Mouse (Mus musculus) intestine, embryonic 15.5 days (tissue): ENCODE measurements around the gene Stab2. TPM values are rescaled to one million over a fixed set of nuclear protein-coding genes. Genes with fewer than 3 reads are reported as not detected.

Source experiments
- ATAC-seq: fragments of 200-750 bp; cut with Nextera tagmentation; 2 replicates; pipeline ENCODE4 v1.8.0; 2017; ENCODE audit warnings: moderate TSS enrichment, moderate library complexity
- H3K27ac ChIP-seq: fragments of 300-500 bp; sonication (generic); 2 replicates; pipeline ENCODE4 v1.5.1; 2015; ENCODE audit warnings: mild to moderate bottlenecking, inconsistent platforms
- H3K27me3 ChIP-seq: fragments of 300-500 bp; sonication (generic); replicated peaks from 2 replicates; pipeline ENCODE4 v1.6.1; 2015; ENCODE audit warnings: inconsistent platforms
- H3K36me3 ChIP-seq: fragments of 300-500 bp; sonication (generic); 2 replicates; pipeline ENCODE4 v1.6.1; 2015; ENCODE audit warnings: inconsistent platforms
- H3K4me1 ChIP-seq: fragments of 300-500 bp; sonication (generic); replicated peaks from 2 replicates; pipeline ENCODE4 v1.6.1; 2015; ENCODE audit warnings: inconsistent platforms
- H3K4me2 ChIP-seq: fragments of 300-500 bp; sonication (generic); replicated peaks from 2 replicates; pipeline ENCODE4 v1.6.1; 2015; ENCODE audit warnings: mild to moderate bottlenecking, inconsistent platforms
- H3K4me3 ChIP-seq: fragments of 300-500 bp; sonication (generic); replicated peaks from 2 replicates; pipeline ENCODE4 v1.5.1; 2015; ENCODE audit warnings: inconsistent platforms
- H3K9ac ChIP-seq: fragments of 300-500 bp; sonication (generic); 2 replicates; pipeline ENCODE4 v1.6.1; 2015; ENCODE audit warnings: inconsistent platforms
- H3K9me3 ChIP-seq: fragments of 300-500 bp; sonication (generic); 2 replicates; pipeline ENCODE4 v1.6.1; 2016; ENCODE audit warnings: inconsistent platforms
- WGBS: fragments of 180-500 bp; shearing (Covaris S2); methylation state at CpG from one replicate; pipeline ENCODE4 v1.1.7; 2015; 5-methylcytosine and 5-hydroxymethylcytosine counted together
- polyA plus RNA-seq: library from polyadenylated mRNA; unstranded; fragments of >200 nt; fragmentation: Nextera tagmentation; extraction: Ambion mirVana; gene quantifications from 2 replicates; pipeline ENCODE4 v1.2.1, GENCODE M21; 2015

Stab2 gene
- polyA plus RNA-seq, 1 experiment from 2014 or later, result 1.1 TPM

DNA sequence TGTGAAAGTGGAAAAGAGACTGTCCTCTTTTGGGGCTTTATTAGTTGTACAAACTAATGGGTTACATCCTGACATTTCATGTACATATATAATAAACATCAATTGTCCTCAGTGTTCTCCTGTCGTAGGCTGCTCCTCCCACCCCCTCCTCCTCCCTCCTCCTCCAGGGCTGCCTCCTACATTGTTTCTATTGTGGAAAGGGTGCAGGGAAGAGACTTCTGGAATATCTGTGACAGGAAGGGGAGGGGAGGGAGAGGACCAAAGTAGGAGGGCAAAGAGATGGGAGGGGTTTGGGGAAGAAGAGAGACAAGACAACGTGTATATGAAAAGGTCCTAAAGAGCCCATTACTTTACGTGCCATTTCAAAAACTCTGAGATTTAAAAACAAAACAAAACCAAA lies 73.9 kb downstream of the Stab2 start:
- Histone ChIP-seq H3K4me3 (no peak overlapping the region), H3K27ac (no peak overlapping the region), H3K9me3 (no peaks in the 10 kb centered on the region), H3K9ac (no peak overlapping the region), H3K36me3 (no peaks in the 10 kb centered on the region), H3K4me1 (no peaks in the 10 kb centered on the region), H3K27me3 (no peaks in the 10 kb centered on the region), H3K4me2 (no peak overlapping the region)
- WGBS, result 35% methylated on average over 3 of the region's 3 CpGs
- 0 out of 2 replicates have a peak, but pooled peaks have one; percentile 23 for ATAC-seq

DNA sequence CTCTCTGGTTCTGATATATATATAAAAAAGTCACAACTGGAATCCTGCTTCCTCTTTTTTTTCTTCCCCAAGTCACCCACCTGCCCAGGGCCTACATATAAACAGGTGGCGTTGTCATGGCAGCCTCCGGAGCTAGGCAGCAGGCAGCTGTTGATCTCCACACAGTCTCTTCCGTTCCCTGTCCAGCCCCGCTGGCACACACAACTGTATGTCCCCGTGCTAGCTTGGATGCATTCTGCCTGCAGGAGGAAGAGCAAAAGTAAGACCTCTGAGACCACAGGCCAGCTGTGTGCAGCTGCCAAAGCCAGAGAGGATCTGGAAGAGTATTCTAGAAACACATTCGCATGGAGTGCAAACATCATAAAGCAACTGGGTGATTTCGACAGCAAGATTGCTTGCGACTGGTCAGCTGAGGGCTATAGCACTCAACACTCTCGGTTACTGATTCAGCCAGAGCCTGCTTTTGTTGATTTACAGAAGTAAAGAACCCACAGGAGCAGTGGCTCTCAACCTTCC lies 74.6 kb downstream of the Stab2 start:
- Histone ChIP-seq H3K27ac (no peak overlapping the region), H3K36me3 (no peaks in the 10 kb centered on the region), H3K9me3 (no peaks in the 10 kb centered on the region), H3K27me3 (no peaks in the 10 kb centered on the region), H3K4me1 (no peaks in the 10 kb centered on the region), H3K9ac (no peak overlapping the region), H3K4me2 (no peak overlapping the region), H3K4me3 (no peak overlapping the region)
- peak; percentile 68 for ATAC-seq
- WGBS, result 28% methylated on average over 9 of the region's 9 CpGs

DNA sequence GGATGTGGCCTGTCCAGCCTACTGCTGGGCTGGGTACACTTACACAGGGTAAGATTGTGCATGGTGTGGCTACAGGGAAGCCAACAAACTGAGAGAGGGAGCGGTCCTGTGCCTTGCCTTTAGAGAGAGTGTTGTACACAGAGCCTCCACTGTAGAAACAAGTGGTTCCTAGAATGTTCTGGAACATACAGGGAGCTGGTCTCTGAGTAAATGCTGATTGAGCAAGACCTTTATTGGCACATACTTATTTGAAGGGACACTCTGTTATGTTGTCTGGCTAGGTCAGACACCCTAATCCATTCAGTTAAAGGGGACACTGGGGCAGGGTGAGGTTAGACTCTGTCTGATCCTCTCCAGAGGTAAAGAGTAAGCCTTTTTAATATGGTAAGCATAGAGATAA lies 84.2 kb downstream of the Stab2 start:
- no peak for ATAC-seq
- no peak overlapping the region for H3K9ac ChIP-seq
- no peaks in the 10 kb centered on the region for H3K27me3 ChIP-seq
- no peak overlapping the region for H3K4me3 ChIP-seq
- no peak overlapping the region for H3K27ac ChIP-seq
- 91% methylated on average over 1 of the region's 1 CpGs for WGBS
- no peaks in the 10 kb centered on the region for H3K4me1 ChIP-seq
- H3K36me3 ChIP-seq, result no peaks in the 10 kb centered on the region
- no peaks in the 10 kb centered on the region for H3K9me3 ChIP-seq
- H3K4me2 ChIP-seq, result no peak overlapping the region

DNA sequence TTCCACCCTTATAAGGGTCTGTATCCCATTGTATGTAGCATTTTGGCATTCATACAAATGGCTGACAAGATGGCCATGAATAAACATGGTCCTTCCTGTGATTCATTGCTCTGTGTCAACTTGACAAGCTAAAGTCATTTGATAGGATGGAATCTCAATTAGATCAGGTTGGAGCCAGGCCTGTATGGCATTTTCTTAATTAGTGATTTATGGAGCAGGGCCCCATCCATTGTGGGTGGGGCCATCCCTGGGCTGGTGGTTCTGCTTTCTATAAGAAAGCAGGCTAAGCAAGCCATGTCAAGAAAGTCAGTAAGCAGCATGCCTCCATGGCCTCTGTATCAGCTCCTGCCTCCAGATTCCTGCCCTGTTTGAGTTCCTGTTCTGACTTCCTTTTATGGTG lies 92.2 kb downstream of the Stab2 start:
- Histone ChIP-seq H3K4me3 (no peak overlapping the region), H3K27me3 (no peaks in the 10 kb centered on the region), H3K9me3 (no peaks in the 10 kb centered on the region), H3K27ac (no peak overlapping the region), H3K4me2 (no peak overlapping the region), H3K9ac (no peak overlapping the region), H3K36me3 (no peaks in the 10 kb centered on the region), H3K4me1 (no peaks in the 10 kb centered on the region)
- no peak for ATAC-seq

DNA sequence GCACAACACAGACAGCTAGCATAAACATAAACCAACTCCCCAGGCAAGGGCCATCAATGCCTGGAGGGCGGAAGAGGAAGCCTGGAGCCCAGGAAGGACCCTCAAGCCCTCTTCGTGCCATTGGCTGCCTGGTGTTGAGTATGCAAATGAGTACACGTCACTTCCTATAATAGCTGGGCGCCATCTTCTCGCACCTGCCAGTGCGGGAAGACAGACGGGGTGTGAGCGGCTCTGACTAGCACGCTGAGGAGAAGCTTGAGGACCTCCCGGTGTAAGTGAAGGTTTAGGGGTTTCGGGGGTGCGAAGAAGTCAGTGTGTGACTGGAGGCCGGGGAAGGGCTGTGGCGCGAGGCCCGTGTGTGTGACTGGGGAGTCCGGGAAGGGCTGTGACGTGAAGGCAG lies 99.3 kb downstream of the Stab2 start:
- 94% methylated on average over 18 of the region's 18 CpGs for WGBS
- H3K4me1 ChIP-seq, result no peaks in the 10 kb centered on the region
- no peaks in the 10 kb centered on the region for H3K36me3 ChIP-seq

DNA sequence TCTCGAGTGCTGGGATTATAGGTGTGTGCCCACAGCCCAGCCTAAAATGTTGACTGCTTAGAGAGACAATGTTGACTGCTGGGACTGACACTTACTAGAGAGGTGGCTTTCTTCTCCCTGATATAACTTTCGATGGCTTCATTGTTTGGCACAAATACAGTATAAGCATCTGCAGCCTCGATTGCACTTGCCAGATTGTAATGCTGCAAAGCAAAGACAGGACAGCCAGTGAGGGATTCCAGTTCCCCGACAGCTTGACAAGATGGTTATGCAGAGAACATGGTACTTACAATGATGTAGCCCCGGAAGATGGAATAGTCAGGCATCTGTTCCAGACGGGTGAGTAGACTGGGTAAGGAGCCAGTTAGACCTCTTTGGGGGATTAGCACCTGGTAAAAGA lies 100.8 kb downstream of the Stab2 start:
- WGBS, result 81% methylated on average over 6 of the region's 6 CpGs
- no peak overlapping the region for H3K4me3 ChIP-seq
- no peak for ATAC-seq

More for the DNA sequence above, 99.3 kb downstream of the Stab2 start:
- ATAC-seq, result no peak
- Histone ChIP-seq H3K4me2 (no peak overlapping the region), H3K27ac (no peak overlapping the region), H3K9ac (no peak overlapping the region), H3K4me3 (no peak overlapping the region), H3K9me3 (no peaks in the 10 kb centered on the region), H3K27me3 (no peaks in the 10 kb centered on the region)

DNA sequence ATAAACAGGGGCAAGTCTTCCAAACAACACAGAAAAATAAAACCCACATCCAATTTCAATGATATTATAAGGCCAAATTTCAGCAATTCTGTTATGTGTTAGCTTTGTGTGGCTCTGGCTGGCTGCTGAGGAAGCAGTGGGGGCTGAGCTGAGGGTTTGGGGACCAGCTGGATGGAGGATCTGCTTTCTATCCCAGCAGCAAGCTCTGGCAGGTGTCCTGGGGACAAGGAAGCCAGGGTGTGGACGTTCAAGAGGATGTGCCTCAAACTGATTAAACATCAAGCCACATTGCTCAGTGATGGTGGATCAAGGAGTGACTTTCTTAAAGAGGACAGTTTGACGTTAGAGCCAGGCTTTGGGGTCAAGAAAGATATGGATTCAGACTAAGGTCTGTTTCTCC lies 112.3 kb downstream of the Stab2 start:
- Histone ChIP-seq H3K4me2 (no peak overlapping the region), H3K4me3 (no peak overlapping the region), H3K4me1 (no peaks in the 10 kb centered on the region), H3K27me3 (no peaks in the 10 kb centered on the region), H3K27ac (no peak overlapping the region), H3K9ac (no peak overlapping the region), H3K36me3 (no peaks in the 10 kb centered on the region), H3K9me3 (no peaks in the 10 kb centered on the region)
- ATAC-seq, result no peak
- WGBS, result 44% methylated on average over 2 of the region's 2 CpGs

More for the DNA sequence above, 100.8 kb downstream of the Stab2 start:
- Histone ChIP-seq H3K27me3 (no peaks in the 10 kb centered on the region), H3K4me1 (no peaks in the 10 kb centered on the region), H3K9ac (no peak overlapping the region), H3K9me3 (no peaks in the 10 kb centered on the region), H3K27ac (no peak overlapping the region), H3K36me3 (no peaks in the 10 kb centered on the region), H3K4me2 (no peak overlapping the region)

DNA sequence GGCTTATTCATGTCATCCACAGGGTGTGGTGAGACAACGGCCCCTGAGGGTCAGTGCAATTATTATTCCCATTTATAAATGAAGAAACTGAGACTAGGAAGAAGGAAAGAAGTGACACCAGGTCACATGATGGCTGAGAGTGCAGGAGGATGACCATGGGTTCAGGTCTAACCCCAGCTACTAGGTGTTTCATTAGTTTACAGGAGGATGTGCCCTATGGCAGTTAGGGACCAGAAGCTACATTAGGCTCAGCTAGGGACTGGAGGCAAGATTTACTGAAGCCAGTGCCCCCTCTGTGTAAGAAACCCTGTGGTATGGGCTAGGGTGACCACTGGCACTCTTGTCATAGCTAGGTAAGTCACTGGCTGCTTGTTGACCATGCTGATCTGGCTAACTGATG lies 116.8 kb downstream of the Stab2 start:
- Histone ChIP-seq H3K27me3 (no peaks in the 10 kb centered on the region), H3K36me3 (no peaks in the 10 kb centered on the region), H3K27ac (no peak overlapping the region), H3K9ac (no peak overlapping the region), H3K4me1 (no peaks in the 10 kb centered on the region), H3K9me3 (no peaks in the 10 kb centered on the region), H3K4me2 (no peak overlapping the region), H3K4me3 (no peak overlapping the region)
- WGBS, result 91% methylated on average over 1 of the region's 1 CpGs
- ATAC-seq, result no peak

DNA sequence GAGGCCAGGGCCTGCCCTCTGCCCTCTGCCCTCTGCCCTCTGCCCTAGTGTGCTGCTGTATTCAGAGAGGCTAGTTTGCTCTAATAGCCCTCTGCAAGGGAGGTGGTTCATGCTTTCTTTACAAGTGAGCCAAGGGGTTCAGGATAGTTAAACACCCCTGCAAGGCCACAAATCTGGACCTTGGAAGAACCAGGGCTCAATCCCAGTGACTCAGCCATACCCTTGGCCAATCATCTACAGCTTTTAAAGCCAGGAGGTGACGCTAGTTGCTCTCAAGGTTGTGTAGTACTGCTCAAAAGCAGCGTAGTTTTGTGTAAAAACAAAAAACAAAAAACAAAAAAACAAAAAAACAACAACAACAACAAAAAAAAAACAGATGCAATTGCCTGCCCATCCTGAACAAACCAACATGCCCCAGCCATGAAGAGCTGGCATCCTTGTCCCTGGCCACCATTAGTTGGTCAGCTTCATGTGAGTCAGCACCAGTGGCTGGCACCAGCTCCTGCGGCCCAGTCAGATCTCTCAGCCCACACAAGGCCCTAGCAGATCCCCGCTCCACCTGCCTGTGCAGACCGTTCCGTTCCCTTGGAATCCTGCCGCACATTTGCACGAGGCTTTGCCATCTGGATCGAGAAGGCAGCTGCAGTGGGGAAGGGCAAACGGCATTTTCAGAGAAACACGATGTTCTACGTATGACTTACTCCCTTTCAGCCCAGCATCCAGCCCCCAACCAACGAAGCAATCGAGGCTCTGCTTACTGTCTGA lies 117.5 kb downstream of the Stab2 start:
- H3K27me3 ChIP-seq, result no peaks in the 10 kb centered on the region
- no peaks in the 10 kb centered on the region for H3K4me1 ChIP-seq
- no peaks in the 10 kb centered on the region for H3K9me3 ChIP-seq
- ATAC-seq, result no peak
- no peaks in the 10 kb centered on the region for H3K36me3 ChIP-seq
- H3K4me3 ChIP-seq, result no peak overlapping the region
- no peak overlapping the region for H3K9ac ChIP-seq
- H3K27ac ChIP-seq, result no peak overlapping the region
- no peak overlapping the region for H3K4me2 ChIP-seq
- 88% methylated on average over 14 of the region's 14 CpGs for WGBS

DNA sequence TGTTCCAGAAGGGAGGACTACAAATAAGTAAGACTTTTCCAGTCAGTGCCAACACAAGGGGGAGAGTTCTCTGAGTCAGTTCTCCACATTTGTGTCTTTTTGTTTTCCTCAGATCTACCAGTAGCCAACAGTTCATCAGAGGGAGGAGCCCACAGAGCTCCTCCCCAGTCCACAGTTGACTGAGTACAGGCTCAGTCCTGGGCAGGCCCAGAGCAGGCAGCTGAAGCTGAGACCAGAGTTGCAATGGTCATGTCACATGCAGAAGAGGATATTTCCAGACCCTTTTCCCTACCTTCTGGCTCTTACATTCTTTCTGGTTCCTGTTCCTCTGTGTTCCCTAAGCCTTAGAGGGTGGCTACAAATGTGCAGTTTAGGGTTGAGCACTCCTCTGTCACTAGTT lies 118.4 kb downstream of the Stab2 start:
- Histone ChIP-seq H3K4me1 (no peaks in the 10 kb centered on the region), H3K9ac (no peak overlapping the region), H3K36me3 (no peaks in the 10 kb centered on the region), H3K4me3 (no peak overlapping the region), H3K27me3 (no peaks in the 10 kb centered on the region), H3K9me3 (no peaks in the 10 kb centered on the region), H3K4me2 (no peak overlapping the region), H3K27ac (no peak overlapping the region)
- ATAC-seq, result no peak

DNA sequence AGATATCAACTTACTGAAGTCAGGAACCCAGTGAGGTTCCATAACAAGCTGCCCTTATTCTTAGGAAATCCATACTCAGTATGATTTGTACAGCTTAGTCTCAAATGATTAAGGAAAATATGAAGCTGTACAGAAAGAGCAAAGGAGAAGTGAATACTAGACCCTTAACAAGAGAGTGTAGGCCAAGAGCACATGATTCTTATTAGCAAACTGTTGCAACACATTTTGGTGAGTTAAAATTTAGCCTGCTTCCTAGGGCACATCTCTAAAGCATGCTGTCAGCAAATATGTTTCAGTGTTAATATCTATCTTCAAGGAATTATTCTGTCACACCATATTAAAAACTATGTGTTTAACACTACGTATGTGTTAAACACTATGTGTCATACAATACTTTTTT lies 121.4 kb downstream of the Stab2 start:
- H3K9me3 ChIP-seq, result no peaks in the 10 kb centered on the region
- no peak overlapping the region for H3K9ac ChIP-seq
- H3K4me2 ChIP-seq, result no peak overlapping the region
- H3K4me3 ChIP-seq, result no peak overlapping the region
- H3K36me3 ChIP-seq, result no peaks in the 10 kb centered on the region
- no peaks in the 10 kb centered on the region for H3K4me1 ChIP-seq
- WGBS, result 92% methylated on average over 1 of the region's 1 CpGs
- H3K27me3 ChIP-seq, result no peaks in the 10 kb centered on the region
- ATAC-seq, result no peak
- H3K27ac ChIP-seq, result no peak overlapping the region

DNA sequence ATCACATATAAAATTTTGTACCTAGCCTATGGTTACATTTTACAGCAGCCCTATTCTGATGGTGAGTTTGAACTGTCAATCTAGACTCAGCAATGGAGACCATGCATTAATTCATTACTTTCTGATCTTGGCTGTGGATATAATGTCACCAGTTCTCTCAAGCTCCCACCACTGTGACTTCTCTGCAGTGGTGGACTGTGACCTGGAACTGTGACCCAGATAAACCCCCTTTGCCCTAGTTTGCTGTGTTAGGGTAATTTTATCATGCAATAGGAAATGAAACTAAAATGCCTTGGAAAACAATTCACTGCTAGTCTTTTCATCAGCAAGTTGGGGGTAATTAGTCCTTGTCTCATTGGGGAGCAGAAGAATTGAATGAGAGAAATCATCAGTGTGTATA lies 126.4 kb downstream of the Stab2 start:
- Histone ChIP-seq H3K9me3 (no peaks in the 10 kb centered on the region), H3K9ac (no peak overlapping the region), H3K4me3 (no peak overlapping the region), H3K27ac (no peak overlapping the region), H3K27me3 (no peaks in the 10 kb centered on the region), H3K4me1 (no peaks in the 10 kb centered on the region), H3K4me2 (no peak overlapping the region), H3K36me3 (no peaks in the 10 kb centered on the region)
- no peak for ATAC-seq

DNA sequence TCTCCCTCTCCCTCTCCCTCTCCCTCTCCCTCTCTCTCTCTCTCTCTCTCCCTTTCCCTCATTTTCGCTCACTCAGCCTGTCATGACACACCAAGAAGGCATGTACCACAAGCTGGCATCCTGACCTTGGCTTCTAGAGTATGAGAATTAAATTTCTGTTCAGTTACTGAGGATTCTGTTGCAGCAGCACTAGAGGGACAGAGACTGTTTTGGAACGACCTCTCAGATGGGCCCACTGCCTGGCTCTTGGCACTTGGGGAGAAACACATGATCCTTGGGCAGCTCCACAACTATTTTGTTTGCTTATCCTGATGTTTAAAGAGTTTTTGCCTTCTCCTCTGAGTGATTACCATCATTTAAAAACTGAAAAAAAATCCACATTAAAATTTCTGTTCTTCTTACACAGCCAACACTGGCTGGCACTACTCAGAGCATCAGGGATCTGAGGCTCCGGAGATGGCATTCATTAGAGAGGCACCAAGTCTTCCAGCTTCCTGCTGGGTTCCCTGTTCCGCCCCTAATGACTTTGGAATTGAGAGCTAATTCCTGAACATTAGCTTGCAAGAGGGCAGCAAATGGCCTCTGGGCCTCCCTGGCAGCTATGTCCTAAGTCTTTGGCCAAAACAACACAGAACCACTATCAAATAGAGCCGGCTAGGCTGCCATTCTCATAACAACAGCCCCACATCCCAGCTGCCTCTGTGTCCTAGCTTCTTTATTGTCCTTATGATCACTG lies 127.6 kb downstream of the Stab2 start:
- Histone ChIP-seq H3K36me3 (no peaks in the 10 kb centered on the region), H3K4me2 (no peak overlapping the region), H3K4me1 (no peaks in the 10 kb centered on the region), H3K27ac (no peak overlapping the region), H3K4me3 (no peak overlapping the region), H3K27me3 (no peaks in the 10 kb centered on the region), H3K9ac (no peak overlapping the region), H3K9me3 (no peaks in the 10 kb centered on the region)
- WGBS, result 67% methylated on average over 5 of the region's 5 CpGs
- ATAC-seq, result no peak
